Mouse (Mus musculus) E14TG2a.4 (cell line): ENCODE data around the gene Olfr98.
"Not testable (repeated sequence)": the region's sequence is repeated elsewhere in the genome, so short reads cannot be mapped to it uniquely, and the experiment has no call there.

Source experiments
- CTCF ChIP-seq: conservative IDR thresholded peaks from 2 replicates; pipeline ENCODE4 v1.5.1; 2014; ENCODE audit warnings: low read length
- NANOG ChIP-seq: IDR thresholded peaks from 2 replicates; pipeline ENCODE4 v1.6.1; 2014; ENCODE audit warnings: borderline replicate concordance, low read length, mixed read lengths
- POU5F1 ChIP-seq: IDR thresholded peaks from 2 replicates; pipeline ENCODE4 v1.6.1; 2014; ENCODE audit warnings: low read length, borderline replicate concordance

GRCm38 (mm10) chr17:37237230-37237629 is 26.3 kb downstream of the Olfr98 start, which contains the start of gene Olfr97:
- not testable (repeated sequence) for TF ChIP-seq CTCF, POU5F1, NANOG
